Mouse (Mus musculus): ENCODE data around the gene Trpv2.

Trpv2 gene

DNA sequence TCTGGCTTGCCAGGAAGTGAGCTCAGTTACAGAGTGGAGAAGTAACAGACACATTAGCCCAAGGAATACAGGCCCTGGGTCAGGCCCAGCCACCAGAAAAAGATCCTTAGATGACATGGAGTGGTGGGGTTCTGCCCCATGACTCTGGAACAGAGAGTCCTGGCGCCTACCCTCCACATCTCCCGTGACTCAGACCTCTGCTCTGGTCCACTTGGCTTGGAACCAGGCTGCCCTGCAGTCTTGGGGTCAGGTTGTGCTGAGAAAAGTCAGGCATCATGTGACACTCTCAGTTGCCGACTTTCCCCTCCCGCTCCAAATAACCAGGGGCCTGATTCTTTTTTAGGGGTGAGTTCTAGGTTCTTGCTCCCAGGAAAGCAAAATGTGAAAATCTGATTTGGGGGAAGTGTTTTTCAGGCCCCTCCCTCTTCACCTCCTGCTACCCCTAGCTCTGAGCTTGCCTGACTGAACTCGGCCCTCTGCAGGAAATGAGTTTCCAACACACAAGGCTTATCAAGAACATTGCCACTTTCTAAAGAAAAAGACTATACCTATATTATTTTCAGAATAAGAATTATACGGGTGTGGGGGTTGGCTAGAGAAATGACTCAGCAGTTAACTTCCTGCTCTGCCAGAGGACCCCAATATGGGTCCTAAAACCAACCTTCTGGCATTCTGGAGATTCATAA is 15.2 kb upstream of the Trpv2 start:
- DNase-seq (ENCODE audit: low spot score in 2 of 2): no peak

DNA sequence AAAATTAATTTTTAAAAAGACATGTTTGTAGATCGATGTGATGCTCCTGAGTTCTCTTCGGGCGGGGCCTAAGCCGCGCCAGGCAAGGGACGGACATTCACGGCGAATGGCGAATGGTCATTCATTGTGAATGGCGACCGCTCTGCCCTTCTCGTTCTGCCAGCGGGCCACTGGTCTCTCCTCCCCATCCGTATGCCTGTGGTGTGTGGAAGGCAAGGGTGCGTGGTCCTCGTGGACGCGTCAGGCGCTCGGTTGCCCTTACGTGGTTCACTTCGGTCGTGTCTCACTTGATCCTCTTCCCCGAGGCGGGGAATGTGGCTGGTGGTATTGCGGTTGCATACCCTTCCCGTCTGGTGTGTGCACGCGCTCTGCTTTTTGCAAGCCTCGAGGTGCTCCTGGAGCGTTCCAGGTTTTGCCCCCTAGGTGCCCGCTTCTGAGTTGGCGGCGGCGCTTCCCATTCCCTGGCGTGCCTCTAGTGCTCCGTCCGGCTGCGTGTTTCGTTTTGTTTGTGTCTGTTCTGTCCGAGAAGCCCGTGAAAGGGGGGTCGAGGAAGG is 13.7 kb upstream of the Trpv2 start:
- DNase-seq (ENCODE audit: low spot score in 2 of 2): no peak

DNA sequence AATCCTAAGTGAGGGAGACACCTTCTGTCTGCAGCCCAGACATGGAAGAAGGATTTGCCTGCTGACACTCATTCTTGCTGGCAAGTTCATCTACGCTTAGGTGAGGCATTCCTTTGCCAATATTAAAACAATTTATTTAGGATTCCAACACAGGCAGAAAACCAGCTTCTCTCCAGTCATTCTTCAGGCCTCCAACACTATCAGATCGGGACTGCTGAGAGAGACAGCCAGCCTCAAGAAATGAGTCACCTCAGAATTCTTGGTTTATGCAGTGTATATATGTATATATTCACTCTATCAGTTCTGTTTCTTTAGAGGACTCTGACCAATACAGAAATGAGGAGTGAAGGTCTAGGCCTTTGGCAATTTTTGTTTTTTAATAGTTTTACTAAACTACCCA is 10.7 kb upstream of the Trpv2 start:
- no peak for DNase-seq (ENCODE audit: low spot score in 2 of 2)

DNA sequence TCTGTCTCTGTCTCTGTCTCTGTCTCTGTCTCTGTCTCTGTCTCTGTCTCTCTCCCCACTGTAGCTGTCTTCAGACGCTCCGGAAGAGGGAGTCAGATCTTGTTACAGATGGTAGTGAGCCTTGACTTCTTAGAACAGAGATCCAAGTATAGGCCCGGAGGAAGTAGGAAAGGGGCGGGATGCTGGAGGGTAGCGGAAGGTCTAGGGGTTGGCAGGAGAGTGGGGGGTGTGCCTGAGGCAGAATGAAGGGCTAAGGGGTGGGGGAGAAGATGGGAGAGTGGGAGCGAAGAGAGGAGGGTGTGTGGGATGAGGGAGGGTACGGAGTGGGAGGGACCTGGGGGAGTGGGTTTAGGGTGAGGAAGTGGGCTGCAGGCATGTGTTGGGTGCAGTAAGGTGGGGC is 8.5 kb upstream of the Trpv2 start:
- no peak for DNase-seq (ENCODE audit: low spot score in 2 of 2)

DNA sequence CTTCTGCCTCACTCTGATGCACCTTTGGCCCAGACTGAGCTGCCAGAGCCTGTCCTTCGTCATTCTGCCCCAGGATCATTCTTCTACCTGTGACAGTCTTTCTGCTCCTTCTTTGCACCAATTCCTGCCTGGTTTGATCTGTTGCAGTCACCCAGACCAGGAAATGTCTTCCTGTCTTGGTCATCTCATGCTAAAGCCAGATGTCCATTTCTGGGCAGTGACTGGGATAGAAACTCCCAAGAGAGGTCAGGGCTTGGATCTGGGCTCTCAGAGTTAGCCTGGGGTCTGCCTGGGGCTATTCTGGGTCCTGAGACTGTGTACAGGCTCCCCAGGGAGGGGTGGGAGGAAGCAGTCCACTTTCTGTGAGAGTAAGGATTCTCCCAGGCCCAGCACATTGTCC is 8.1 kb upstream of the Trpv2 start:
- DNase-seq (ENCODE audit: low spot score in 2 of 2): no peak

DNA sequence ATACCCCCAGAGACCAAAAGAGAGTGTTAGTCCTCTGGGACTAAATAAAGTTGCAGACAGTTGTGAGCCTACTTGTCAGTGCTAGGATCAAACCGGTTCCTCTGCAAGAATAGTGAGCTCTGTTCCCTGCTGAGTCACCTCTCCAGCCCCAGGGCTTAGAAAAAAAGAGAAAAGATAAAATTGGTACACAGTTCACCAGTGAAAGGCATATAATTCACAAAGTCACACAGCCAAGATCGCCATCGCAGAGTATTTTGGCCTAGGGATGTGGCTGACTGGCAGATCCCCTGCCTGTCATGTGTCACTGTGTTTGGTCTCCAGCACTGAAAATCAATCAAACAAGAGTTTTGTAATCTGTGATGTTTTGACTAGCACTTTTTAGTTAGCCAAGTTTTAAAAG is 6.0 kb upstream of the Trpv2 start:
- DNase-seq (ENCODE audit: low spot score in 2 of 2): no peak

DNA sequence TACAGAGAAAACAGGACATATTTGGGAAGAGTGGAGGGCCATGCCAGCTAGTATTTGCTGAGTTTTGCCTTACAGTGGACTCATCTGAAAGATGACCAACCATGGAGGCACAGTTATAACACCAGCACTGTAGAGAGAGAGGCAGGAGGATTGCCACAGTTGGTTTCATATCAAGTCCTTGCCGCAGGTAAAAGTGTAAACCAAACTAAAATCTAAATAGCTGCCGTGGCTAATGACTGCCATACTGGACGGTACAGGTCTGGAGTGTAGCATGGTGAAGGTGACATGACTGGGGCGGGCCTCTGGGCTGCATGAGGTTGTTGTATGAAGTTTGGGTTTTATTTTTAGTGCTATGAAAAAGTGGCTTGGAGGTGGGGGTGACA is 408 bp downstream of the Trpv2 start:
- DNase-seq (ENCODE audit: low spot score in 2 of 2): no peak

DNA sequence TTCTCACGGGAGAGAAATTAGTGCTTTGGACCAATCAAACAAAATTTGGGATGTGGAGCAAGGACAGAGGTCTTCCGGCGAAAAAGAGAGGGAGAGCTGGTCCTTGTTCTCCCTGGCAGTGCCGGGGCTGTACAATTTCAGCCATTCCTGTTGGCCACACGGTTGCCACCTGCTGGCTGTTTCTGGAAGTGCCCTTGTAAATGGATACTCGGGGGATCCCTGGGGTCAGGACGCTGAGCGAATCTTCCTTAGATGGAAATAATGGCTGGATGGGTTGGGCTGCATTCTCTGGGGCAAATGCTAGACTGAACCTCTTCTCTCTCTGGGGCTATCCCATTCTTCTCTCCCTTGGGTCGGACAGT is 992 bp downstream of the Trpv2 start:
- DNase-seq (ENCODE audit: low spot score in 2 of 2): peak; percentile 77 to 86

DNA sequence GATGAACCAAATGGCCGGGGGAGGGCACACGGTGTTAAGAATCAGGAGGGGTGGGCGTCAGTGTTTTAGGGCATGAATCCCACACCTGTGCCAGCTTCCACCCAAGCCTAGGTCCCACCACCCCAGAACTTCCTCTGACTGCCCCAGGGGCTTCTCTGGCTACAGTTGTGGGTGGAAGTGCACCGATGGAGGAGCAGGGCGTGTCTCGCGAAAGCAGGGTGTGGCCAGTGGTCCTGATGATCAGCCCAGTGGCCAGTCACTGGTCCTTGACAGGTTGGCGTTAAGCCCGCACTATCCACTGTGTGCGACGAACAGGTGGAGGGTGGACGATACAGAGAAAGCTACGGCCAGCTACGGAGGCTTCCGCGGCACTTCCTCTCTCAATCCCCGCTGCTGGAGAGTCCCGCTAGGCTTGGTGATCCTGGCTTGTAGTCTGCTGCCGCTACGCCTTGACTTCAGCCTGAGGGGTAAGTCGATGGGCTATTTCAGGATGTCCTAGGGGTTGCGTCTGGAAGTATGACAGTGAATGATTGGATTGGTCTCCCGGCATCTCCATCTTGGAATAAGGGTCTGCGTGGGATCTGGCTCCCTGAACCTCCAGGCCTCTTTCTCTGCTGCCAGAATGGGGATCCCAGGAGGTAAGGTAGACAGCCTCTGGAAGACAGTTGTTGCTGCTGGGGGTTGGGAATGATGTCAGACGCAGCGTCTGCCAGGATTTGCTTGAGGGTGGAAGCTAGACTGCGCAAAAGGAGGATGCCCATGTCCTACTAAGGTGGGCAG is 1.6 kb downstream of the Trpv2 start:
- peak; percentile 56 to 57 for DNase-seq (ENCODE audit: low spot score in 2 of 2)

DNA sequence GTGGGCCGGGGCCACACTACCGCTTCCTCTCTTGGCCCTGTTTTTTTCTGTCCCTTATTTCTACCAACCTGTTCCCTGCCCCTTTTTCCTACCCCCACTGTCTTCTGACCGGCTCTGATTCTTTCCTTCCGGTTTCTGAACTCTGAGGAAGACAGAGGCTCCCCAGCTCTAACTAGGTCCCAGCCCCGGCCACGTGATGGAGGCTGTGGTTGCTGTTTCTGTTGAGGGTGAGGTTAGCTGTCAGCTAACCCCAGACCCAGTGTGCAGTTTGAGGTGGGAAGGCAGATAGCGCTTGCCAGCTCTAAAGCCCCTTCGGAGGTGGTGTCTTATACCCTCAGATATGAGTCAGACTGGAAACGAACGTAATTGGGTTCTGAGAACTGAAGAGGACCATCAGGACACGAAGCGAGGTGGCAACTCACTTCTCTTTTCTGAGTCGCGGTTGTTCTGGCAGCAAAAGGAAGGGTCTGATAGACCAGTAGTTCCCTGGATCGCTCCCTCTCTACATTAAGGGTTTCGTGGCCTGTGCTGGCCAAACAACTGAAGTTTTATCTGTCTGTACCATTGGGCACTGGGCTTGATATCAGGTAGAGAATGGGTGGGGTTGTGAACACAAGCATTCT is 2.4 kb downstream of the Trpv2 start:
- peak; percentile 78 to 82 for DNase-seq (ENCODE audit: low spot score in 2 of 2)

DNA sequence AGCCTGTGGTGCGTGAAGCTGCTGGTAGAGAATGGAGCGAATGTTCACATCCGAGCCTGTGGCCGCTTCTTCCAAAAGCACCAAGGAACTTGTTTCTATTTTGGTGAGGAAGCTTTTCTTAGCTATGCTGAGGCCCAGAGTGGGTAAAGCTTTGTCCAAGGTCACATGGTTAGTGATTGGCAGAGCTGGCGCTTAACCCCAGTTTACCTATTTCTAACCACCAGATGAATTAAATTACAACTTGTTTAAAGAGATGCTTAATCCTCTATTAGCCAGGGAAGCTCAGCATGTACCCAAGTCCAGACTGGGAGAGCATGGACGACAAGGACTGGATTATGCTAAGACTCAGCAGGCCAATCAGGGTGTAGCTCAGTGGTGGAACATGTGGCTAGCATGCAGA is 8.7 kb downstream of the Trpv2 start:
- no peak for DNase-seq (ENCODE audit: low spot score in 2 of 2)

DNA sequence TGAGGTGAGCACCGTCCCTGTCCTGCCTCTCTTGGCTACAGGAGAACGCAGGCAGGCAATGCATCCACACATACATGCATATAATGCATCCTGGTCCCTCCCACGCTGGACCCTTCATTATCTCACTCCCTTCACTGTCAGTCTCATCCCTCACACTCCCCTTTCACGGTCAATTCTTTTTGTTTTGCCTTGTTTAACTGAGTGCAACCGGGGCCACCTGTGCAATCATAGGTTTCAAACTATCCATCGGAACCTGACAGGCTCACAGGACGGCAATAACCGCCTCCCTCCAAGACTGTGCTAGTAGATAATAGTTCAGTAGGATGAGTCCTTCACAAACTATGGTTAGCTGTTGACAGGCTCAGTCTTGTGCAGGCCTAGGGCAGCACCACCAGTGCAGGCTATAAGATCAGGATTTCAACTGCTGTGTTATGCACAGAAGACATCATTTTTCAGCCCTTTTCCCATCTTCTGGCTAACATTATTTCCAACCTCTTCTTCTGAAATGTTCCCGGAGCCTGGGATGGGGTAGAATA is 10.5 kb downstream of the Trpv2 start:
- DNase-seq (ENCODE audit: low spot score in 2 of 2): no peak

DNA sequence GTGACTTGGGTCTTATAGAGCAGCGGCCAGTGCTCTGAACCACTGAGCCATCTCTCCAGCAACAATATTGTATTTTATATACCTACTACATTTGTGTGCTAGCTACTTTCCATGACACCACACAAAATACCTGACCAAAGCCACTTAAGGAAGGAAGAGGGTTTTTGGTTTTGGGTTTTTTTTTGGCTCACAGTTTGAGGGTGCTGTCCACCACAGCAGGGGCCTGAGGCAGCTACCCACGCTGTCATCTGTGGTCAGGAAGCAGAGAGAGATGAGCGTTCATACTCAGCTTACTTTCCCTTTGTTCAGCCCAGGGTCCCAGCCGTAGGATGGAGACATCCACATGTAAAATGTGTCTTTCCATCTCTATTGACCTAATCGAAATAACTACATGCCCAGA is 12.7 kb downstream of the Trpv2 start:
- no peak for DNase-seq (ENCODE audit: low spot score in 2 of 2)

DNA sequence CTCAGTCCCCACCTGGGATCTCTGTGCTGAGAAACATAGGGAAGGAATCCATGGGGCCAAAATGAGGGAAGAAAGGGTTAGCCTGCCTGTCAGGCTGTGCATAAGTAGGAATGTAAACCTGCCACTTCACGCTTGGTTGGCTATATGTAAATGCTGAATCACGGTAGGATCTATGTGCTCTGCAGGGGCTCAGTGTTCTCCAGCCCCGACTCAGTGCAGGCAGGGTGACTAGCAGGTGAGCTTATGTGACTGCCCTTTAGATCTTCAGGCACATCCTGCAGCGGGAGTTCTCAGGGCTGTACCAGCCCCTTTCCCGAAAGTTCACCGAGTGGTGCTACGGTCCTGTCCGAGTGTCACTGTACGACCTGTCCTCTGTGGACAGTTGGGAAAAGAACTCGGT is 15.1 kb downstream of the Trpv2 start:
- DNase-seq (ENCODE audit: low spot score in 2 of 2): no peak

DNA sequence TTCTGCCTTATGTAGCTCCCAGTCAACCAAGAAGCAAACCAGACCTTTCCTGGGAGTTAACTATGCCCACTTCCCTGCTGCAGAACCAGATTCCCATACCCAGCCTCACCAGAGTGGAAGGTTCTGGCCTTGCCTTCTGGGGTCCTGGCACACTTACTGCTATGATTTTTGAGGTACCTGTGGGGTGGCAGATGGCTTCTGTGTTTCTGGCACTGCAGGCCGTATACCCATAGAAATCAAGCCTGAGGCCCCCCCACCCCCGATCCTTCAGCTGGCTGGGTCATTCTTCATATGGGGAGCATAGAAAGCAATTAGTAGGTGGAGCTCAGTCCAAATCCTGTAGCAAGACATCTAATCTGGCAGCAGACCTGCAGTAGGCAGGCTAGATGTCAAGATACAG is 16.7 kb downstream of the Trpv2 start:
- no peak for DNase-seq (ENCODE audit: low spot score in 2 of 2)

DNA sequence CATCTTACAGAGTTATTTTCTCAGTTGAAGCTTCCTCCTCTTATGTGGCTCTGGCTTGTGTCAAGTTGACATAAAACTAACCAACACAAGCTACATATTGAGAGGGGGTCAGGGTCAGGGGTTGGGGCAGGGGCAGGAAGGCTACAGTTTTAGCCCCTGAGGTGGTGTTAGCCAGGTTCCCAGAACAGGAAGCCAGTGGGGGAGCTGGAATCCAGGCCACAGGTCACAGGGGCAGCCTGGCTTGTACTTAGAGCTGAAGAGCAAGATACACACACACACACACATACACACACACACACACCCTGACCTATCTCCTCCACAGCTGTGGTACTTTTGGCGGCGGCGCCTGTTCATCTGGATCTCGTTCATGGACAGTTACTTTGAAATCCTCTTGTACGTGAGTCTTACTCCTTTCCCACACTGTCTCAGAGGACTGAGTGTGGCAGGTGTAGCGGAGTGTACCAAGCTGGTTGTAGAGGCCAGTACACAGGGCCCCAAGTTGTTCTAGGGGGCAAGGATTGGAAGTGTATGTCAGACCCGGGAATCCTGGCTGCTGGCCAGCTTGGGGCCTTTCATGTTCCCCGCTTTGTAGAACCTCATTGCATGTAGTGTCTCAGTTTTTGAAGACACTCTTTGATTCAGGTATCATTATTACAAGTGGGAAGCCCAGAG is 17.8 kb downstream of the Trpv2 start:
- DNase-seq (ENCODE audit: low spot score in 2 of 2): no peak

DNA sequence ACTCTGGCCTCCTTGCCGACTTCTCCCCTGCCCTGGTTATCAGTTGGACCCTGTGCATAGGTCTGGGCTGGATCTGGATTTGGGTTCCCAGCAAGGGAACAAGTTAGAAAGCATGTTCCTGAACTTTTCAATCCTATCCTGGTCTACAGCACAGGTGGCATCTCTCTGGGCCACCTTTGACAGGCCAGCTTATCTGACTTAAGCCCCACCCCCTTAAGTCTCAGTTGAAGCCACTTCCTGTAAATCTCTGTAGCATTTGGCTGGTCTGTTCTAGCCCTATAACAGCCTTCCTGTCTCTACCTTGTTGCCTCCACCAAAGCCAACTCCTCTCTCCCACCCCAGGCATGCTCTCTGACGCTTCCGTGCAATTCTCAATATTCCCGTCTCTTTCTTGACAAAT is 24.3 kb downstream of the Trpv2 start:
- DNase-seq (ENCODE audit: low spot score in 2 of 2): peak; percentile 21 to 27

DNA sequence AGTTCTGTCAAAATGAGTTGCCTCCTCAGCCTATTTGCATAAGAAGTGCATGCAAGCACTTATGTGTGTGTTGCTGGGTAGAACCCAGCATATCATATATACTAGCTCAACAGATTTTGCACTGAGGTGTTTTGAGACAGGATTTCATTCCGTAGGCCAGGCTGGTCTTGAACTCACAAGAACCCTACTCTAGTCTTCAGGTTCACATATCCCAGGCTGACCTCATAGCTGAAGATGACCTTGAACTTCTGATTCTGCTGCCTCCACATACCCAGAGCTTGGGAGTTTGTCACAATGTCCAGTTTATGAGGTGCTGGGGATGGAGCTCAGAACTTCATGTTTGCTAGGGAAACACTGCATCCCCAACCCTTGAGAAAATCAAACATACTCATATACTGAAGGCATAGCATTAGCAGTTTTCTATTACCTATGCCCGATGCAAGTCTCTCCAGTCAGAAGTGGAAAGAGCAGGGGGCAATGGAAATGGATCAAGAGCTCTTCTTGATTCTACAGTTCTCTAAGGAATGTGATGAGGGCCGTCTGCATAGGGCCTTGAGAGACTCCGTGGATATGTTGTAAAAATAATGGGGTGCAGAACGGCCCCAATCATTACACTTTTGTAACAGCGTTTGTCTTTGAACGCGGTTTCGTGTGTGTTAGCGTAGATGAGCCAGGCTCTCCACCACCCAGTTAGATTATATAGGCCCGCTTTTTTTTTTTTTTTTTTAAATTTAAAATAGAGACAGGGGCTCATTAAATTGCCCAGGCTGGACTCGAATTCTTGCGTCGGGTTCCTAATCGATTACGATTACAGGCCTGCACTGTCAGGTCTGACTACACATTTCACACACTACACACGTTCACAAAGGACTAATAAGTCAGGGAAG is 27.7 kb downstream of the Trpv2 start:
- peak in 1 of 2 experiments; percentile 33 for DNase-seq (ENCODE audit: low spot score in 2 of 2)

DNA sequence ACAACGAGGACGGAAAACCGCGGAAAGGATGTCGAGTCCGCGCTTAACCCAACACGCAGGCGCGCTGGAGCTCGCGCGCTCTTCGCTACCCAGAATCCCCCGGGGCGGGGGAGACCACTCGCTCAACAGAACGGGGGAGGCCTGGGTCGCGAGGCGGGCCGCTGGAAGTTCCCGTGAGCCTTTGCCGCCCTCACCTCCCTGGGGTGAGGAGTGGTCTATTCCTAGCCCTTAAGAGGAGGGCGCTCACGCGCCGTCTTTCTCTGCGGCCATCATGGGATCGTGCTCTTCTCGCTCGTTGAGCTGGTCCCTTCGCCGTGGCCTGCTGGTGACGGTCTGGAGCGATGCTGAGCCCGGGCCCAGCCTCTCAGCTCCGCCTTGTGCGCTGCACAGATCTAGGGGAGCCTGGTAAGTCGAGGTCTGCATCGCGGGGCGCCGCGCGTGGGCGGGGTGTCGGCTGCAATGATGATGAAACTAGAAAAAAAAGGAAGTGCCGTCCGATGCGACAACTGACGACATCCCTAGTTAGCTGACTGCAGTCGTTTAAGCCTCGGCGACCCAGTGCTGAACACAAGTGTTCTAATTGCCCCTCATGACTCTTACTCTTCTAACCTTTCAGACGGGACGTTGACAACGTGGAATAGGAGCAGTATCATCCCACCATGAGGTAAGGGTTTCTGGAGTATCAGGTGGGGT is 28.5 kb downstream of the Trpv2 start:
- DNase-seq (ENCODE audit: low spot score in 2 of 2): peak; percentile 97 to 98

DNA sequence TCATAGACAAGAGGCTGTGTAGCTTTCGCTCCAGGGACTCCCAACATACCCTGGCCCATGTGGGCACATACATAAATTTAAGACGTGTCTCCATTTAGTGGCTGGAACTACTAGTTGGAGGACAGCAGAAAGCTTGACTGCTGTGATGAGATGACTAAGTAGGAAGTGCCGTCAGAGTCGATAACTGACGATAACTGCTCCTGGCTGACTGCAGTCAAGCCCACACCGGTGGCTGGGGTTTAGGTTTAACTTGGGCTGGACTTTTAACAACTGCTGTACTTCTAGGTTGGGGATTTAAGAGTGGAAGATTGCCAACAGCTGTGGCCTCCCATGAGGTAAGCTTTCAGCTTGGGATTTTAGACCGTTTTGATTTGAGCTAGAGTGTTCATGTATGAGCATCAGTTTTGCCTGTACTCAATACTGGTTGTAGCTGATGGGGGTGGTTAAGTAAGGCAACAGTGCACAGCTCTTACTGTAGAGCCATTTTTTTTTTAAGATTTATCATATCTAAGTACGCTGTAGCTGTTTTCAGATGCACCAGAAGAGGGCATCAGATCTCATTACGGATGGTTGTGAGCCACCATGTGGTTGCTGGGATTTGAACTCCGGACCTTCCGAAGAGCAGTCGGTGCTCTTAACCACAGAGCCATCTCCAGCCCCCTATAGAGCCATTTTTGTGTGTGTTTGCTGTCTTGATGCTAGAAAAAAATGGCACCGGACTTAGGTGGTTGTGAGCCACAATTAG is 29.2 kb downstream of the Trpv2 start:
- peak; percentile 13 to 27 for DNase-seq (ENCODE audit: low spot score in 2 of 2)
